Mouse (Mus musculus): ENCODE results near the gene Chmp5. TPM values are rescaled to one million over a fixed set of nuclear protein-coding genes. Genes with fewer than 3 reads are reported as not detected.

Chmp5 gene
- polyA plus RNA-seq, 1 experiment = 49.0 TPM

GRCm38 (mm10) chr4:41000842-41001639 lies 52.8 kb downstream of the Chmp5 start:
- 89% methylated on average over 9 of the region's 9 CpGs for WGBS
- H3K4me1 ChIP-seq (ENCODE audit: control insufficient read depth, insufficient read depth, low read length) = no peaks in the 10 kb centered on the region
- no peak overlapping the region for H3K4me3 ChIP-seq (replicated peaks; ENCODE audit: control insufficient read depth, low read depth, low read length)
- H3K27ac ChIP-seq (ENCODE audit: control insufficient read depth, insufficient read depth, low read depth, low read length, poor library complexity) = no peak overlapping the region
- TF ChIP-seq POLR2A (IDR thresholded peaks at IDR 0.05; ENCODE audit: borderline replicate concordance, control insufficient read depth, low read depth, low read length) = no peak
- TF ChIP-seq CTCF (IDR thresholded peaks at IDR 0.05; ENCODE audit: control insufficient read depth, insufficient read depth, low read length) = no peak

- 62% methylated on average over 3 of the region's 3 CpGs for WGBS
Measured at GRCm38 (mm10) chr4:41013351-41013750, 65.1 kb downstream of the Chmp5 start.

More at GRCm38 (mm10) chr4:41013351-41013750, 65.1 kb downstream of the Chmp5 start:
- no peak overlapping the region for H3K4me3 ChIP-seq (replicated peaks; ENCODE audit: control insufficient read depth, low read depth, low read length)
- TF ChIP-seq POLR2A (IDR thresholded peaks at IDR 0.05; ENCODE audit: borderline replicate concordance, control insufficient read depth, low read depth, low read length) = no peak
- TF ChIP-seq CTCF (IDR thresholded peaks at IDR 0.05; ENCODE audit: control insufficient read depth, insufficient read depth, low read length) = no peak
- H3K27ac ChIP-seq (ENCODE audit: control insufficient read depth, insufficient read depth, low read depth, low read length, poor library complexity) = no peak overlapping the region
- H3K4me1 ChIP-seq (ENCODE audit: control insufficient read depth, insufficient read depth, low read length) = no peaks in the 10 kb centered on the region; the same call in 1 of the 2 replicates

Other genes with a start within 250 kb of the Chmp5 start
- 7.5 and 17.3 TPM in 2 replicates for gene Aptx, start 245.2 kb upstream of the Chmp5 start, polyA plus RNA-seq (2011; ENCODE audit: insufficient read depth, insufficient read length, low replicate concordance, missing spikeins)
- gene Dnaja1, start 226.3 kb upstream of the Chmp5 start, polyA plus RNA-seq (2011; ENCODE audit: insufficient read depth, insufficient read length, low replicate concordance, missing spikeins) = 60.8 and 84.2 TPM in 2 replicates
- 24.4 and 41.9 TPM in 2 replicates for gene Smu1, start 190.5 kb upstream of the Chmp5 start, polyA plus RNA-seq (2011; ENCODE audit: insufficient read depth, insufficient read length, low replicate concordance, missing spikeins)
- 32.2 and 44.4 TPM in 2 replicates for gene B4galt1, start 94.4 kb upstream of the Chmp5 start, polyA plus RNA-seq (2011; ENCODE audit: insufficient read depth, insufficient read length, low replicate concordance, missing spikeins)
- gene Spink4, start 28.4 kb upstream of the Chmp5 start, polyA plus RNA-seq (2011; ENCODE audit: insufficient read depth, insufficient read length, low replicate concordance, missing spikeins) = not detected in 2 replicates
- gene Bag1, start 113 bp upstream of the Chmp5 start, polyA plus RNA-seq (2011; ENCODE audit: insufficient read depth, insufficient read length, low replicate concordance, missing spikeins) = 144 and 216 TPM in 2 replicates
- 37.5 and 46.1 TPM in 2 replicates for gene Nfx1, start 22.5 kb downstream of the Chmp5 start, polyA plus RNA-seq (2011; ENCODE audit: insufficient read depth, insufficient read length, low replicate concordance, missing spikeins)
- gene Aqp7, start 99.7 kb downstream of the Chmp5 start, polyA plus RNA-seq (2011; ENCODE audit: insufficient read depth, insufficient read length, low replicate concordance, missing spikeins) = 0.70 and 1.1 TPM in 2 replicates
- gene Aqp3, start 149.8 kb downstream of the Chmp5 start, polyA plus RNA-seq (2011; ENCODE audit: insufficient read depth, insufficient read length, low replicate concordance, missing spikeins) = 0.92 and 12.0 TPM in 2 replicates
- gene Nol6, start 176.0 kb downstream of the Chmp5 start, polyA plus RNA-seq (2011; ENCODE audit: insufficient read depth, insufficient read length, low replicate concordance, missing spikeins) = 7.5 and 10.0 TPM in 2 replicates
- gene Ube2r2, start 187.3 kb downstream of the Chmp5 start, polyA plus RNA-seq (2011; ENCODE audit: insufficient read depth, insufficient read length, low replicate concordance, missing spikeins) = 41.2 and 44.4 TPM in 2 replicates

Data from bone marrow, adult 2 months (tissue).